Mouse (Mus musculus) lung, adult 2 months (tissue): ENCODE measurements around the gene Prph.

Experiments
- CTCF ChIP-seq: fragments of 200-500 bp; IDR thresholded peaks from 2 replicates; pipeline ENCODE4 v1.5.1; 2011; ENCODE audit warnings: mild to moderate bottlenecking, low read length, control low read depth; ENCODE audit not compliant: insufficient read depth
- POLR2A ChIP-seq: fragments of 200-500 bp; IDR thresholded peaks from 2 replicates; pipeline ENCODE4 v1.6.1; 2011; ENCODE audit warnings: low read depth, mild to moderate bottlenecking, control low read depth, low read length, borderline replicate concordance; ENCODE audit errors: extremely low read depth

GRCm38 (mm10) chr15:99027116-99027515, 27.9 kb upstream of the Prph start:
- TF ChIP-seq CTCF (no peak), POLR2A (no peak)
